Mouse (Mus musculus) neural tube, embryonic 10.5 days (tissue): ENCODE measurements around the gene Ten1.
A peak's percentile ranks its signal among the peaks of the same experiment; 100 is the strongest.

Source experiments
- DNase-seq: peaks from one replicate; pipeline ENCODE4 v3.0.0-alpha.2; 2017; ENCODE audit warnings: low spot score; ENCODE audit errors: extremely low spot score

Gene Ten1

DNA sequence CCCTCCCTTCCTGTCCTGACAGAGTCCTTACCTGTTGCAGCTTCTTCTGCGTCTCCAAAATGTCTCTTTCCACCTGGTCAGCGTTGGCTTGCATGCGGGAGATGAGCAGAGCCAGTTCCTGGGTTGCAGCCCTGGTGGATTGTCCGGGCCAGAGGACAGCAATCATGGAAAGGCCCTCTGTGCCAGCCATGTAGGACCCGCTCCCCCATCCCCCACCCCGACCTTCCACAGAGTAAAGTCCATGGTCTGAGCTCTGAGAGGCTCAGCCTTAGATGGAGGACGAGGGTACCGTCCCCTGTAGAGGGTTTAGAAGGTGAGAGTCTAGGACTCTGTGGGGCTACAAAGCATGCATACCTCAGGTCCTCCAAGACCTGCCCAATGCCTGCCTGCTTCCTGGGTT is 36.2 kb downstream of the Ten1 start:
- no peak for DNase-seq

DNA sequence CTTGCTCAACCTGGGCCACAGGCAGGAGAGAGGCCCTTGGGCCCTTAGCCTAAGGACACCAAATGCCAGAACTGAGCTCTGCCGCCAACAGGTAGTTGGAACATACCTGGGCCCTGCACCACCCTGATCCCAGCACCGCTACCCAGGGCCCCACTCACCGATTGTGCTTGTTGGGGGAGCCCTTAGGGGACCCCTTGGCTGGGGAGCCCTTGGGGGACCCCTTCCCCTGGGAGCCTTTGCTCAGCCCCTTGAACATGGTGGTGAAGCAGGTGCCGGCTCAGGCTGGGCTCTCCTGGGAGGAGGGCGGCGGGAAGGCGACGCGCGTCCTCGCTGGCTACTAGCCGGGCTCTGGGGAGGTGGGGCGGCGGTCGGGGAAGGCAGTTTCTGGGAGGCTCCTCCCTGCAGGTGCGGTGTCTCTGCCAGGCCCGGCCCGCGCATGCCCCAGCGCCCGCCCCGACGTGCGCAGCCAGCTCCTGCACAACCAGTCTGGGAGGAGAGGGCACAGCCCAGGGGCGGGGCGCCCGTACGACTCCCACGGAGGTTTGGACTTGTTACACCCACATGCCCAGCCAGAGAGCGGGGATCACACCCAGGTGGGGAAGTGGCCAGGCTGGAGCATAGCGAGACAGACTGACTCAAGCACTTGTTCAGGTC is 39.2 kb downstream of the Ten1 start, which contains the start of gene Evpl:
TSS of gene Evpl (minus strand) at position 336 of the 654 bp plus-strand sequence.
- DNase-seq, result no peak

DNA sequence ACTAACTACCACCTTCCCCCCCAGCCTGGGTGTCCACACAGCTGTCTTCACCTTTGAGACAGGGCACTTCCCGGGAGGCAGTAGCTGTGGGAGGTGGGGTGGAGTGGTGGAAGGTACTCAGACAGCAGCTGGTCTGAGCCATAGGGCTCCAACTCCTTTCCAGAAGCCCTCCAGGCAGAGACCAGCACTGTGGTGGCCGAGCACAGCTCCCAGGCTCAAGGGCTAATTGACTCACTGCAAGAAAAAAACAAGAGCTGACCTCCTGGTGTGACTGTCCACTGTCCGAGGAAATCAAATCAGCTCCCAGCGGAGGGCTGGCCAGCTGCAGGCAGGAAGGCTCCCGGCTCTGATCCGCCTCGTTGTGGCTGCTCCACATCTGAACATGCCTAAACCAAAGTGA is 41.1 kb downstream of the Ten1 start:
- peak; percentile 48 for DNase-seq

DNA sequence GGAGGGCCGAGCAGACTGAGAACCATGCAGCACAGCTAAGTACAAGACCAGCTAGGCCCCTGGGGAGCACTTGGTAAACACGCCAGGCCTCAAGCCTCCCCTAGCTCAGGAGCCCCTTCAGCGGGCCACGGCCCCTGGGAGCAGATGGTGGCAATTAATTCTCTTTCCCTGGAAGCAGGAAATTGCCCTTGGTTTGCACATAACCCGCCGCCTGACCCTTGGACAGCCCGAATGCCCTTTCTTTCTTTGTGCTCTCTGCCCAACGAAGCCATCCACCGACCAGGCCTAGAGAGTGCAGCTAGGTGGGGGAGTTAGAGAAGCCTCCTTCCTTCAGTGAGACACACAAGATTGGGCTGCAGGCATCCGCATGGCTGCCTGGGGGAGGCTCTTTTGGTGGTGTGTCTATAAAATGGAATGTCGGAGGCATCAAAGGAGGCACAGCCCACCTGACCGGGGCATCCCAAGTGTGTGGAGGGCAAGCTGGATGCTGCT is 43.1 kb downstream of the Ten1 start:
- DNase-seq, result peak; percentile 66

DNA sequence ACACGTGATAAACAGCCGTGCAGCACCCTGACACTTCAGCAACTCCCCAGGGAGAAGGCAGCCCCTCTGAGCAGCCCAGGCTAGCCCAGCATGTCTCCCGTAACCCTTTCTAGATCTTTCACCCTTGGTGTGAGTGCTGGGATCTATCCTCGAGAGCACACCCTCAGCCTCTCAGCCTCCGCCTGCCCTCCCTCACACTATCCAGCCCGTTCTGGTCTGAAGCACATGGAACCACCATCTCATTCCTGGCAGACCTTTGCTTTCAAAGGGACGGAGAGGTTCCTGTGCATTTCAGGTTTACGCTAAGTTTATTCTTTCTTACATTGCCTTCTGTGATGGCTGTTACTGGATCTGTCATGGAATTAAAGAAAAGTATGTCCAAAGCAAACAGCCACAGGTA is 45.9 kb downstream of the Ten1 start:
- DNase-seq, result no peak

DNA sequence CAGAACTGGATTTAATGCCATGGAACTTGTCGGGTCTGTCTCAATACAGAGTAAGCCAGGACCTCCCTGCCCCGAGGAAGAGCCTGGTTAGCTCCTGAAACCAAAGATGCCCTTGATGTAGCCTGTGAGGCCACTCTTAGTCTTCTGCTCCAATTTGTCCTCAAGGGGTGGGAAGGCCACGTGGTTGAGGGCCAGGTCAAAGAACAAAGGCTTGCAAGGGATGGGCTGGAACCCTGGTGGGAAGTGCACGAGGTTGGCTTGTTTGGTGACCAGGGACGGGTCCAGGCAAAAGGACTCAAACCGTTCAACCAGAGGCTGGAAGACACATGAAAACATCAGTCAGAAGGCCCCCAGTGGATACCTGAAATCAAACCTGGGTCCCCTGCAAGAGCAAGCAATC is 47.0 kb downstream of the Ten1 start:
- DNase-seq, result no peak

DNA sequence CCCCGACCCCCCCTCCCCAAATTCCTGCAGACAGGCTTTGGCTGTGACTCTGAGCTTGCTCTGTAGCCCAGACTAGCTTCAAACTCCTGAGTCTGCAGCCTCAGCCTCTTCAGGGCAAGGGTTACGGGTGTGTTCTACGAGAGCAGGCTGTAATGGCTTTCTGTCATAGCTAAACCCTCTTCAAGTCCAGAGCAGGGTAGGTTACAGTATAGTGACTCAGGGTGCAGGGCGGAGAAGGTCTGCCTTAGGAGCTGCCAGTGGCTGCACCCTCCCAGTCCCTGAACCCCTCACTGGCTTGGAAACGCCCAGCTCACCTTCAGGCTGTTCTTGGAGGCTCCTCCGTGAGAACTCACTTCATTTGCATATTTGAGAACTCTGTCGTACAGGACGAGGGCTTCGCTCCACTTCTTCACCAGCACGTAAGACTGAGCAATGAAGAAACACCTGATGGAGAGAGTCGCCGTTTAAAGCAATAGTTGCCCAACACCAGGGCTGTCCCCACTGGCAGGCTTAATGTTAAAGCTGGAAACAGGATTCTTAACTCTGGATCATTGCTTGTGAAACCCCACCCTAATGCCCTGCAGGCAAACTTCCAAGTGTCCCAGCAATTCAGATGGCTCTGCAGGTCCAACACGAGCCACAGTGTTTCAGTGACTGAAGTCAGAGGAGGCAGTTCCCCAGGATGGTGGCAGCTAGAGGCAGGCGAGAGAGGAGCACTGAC is 49.0 kb downstream of the Ten1 start:
- DNase-seq, result no peak

DNA sequence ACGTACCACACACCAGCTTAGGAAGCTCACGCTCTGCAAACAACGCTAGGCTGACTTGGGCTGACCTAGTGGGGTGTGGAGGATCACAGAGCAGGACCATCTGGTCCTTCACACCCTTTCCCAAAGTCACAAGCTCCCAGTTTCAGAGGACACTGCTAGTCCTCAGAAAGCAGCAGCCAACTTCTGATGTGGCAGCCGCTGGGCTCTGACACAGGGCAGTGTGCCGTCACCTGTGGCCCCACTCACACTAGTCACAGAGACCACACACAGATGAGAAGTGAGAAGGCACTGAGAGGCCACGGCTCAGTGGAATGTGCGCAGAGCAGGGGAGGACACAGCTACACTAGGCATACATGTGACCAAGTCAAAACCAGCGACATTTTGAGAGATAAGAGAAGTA is 52.2 kb downstream of the Ten1 start:
- no peak for DNase-seq

DNA sequence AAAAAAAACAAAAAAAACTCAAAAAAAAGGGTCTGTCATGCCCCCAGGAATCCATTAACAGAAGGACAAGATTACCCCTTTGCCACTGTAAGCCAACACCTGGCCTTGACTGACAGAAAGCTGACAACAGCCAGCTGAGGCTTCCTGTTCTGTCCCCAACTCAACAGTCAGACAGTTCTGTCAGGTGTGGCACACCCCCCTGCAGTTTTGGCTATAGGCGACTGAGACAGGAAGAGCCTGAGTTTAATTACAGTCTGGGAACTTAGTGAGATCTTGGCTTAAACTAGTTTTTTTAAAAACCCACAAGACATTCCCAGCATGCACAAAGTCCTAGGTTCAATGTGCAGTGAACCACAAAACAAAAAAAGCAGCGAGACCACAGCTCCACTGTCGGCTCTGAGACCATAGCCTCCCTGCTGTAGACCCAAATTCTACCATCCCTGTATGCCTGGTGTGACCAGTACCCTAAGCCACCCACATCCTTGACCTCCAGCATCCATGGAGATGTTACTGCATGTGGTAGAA is 54.5 kb downstream of the Ten1 start:
- DNase-seq, result no peak

DNA sequence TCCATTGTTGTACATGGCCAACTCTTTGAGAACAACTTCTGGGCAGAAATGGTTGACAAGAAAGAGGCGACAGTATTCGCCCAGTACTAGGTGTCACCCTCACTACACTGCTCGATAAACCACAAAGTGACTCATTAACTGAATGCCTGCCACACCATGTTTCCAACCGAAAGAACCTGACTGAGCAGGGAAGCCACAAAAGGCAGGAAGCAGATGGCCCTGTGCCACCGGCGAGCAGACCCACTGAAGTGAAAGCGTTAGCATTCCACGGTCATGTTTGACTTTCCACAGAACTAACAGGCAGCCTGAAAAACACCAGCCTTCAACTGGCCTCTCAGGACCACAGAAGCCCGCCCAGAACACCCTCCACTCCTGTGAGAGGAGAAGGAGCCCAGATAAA is 56.0 kb downstream of the Ten1 start:
- no peak for DNase-seq

DNA sequence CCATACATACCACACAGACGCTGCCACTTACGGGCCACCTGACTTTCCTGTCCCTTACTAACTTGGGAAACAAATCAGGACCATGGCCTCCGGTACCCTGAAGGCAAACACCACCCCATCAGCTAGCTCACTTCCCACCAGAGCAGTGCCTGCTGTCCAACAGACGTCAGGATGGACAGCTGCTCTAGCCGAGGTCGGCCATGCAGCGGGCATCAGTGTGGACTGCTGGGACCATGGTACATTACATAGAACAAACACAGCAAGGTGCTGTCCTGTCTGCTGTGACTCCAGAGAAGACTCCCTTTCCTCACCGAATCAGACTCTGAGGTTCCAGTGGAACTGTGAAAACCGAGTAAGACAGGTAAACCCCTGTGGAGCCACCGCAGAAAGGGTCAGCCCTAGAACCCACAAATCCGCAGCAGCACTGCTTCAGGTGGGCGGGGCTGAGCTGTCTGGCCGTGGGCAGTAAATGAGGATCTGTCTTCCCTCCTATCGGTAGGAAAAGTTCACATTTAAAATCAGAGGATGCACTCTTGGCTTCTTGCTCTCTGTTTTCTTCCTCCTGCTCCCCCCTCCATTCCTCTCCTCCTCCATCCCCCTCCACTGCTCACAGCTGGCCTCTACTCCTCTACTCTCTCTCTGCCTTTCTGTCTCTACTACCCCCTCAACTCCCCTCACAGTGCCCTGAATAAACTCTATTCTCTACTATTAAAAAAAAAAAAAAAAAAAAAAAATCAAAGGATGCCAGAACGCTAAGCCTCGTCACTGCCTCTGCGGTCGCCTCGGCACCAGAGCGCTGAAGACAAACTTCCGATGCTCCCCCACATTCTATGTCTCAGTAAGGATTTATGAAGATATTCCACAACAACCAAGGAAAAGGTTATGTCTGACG is 56.7 kb downstream of the Ten1 start:
- no peak for DNase-seq

DNA sequence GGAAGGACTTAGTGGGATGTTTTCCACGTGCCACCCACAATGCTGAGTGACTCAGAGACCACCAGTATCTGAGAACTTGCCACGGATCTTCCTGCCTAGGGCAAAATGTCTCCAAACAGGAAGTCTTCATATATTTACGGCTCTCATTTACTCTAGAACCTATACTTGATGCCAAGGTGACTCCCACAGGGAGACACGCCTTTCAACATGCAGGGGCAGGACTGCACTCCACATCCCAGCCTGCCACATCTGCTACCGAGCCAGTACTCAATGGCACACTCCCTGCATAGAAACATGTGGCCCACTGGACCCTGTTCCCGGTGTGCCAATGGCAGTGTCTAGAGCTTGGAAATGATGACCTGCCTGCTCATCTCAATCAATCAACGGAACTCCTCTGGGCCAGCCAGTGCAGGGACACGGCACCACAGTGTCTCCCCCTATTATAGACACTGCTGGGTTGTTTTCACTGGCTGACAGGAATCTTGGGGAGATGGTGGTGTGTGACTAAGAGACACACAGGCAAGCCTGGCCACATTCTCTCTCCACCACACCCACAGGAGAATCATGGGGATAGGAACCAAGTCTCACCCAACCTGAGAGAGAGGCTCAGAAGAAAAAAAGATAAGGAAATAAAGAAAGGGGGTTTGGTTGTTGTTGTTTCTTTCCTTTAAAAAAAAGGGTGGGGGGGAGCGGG is 57.5 kb downstream of the Ten1 start:
- DNase-seq, result no peak

DNA sequence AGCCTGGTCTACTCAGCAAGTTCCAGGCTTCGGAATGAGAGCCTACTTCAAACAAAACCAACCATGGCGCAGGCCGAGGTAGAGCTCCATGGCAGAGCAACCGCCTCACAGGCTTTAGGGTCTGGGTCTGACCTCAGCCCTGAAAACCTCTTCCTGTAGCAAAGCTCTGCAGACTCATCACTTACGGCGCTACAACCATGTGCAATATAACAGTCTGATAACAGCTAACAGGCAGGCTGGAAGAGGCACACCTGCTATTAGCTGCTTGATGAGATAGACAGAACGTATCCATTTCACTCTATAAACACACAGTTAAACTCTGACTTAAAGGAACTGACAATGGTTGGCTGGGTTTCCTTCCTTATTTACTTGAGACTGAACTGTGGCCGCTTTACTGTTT is 60.8 kb downstream of the Ten1 start:
- no peak for DNase-seq

DNA sequence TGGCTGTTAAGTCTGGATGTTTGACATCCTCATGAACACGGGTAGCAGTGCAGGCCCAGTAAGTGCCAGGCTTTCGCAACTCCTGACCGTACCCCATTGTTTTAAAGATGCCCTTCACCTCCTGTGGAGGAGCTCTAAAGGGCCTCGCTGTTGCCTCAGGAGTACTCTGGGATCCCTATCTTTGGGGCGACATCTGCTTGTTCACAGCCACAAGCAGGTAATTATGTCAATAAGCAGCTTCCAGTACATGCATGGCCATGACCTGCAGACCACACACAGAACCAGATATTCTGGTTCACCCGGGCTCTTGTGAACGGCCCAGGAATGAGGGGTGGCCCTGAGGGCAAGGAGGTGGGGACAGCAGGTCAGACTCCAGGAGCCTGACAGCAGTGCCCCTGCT is 61.6 kb downstream of the Ten1 start:
- DNase-seq, result no peak
